Mouse (Mus musculus) adrenal gland, adult 18-20 months (tissue): ENCODE data around the gene Ifnar1. TPM values are rescaled to one million over a fixed set of nuclear protein-coding genes. Genes with fewer than 3 reads are reported as not detected.
"Not testable (repeated sequence)": the region's sequence is repeated elsewhere in the genome, so short reads cannot be mapped to it uniquely, and the experiment has no call there.

Experiments used
- DNase-seq, 2 experiments: peaks; one replicate each; pipeline ENCODE4 v3.0.0; 2021 to 2022; ENCODE audit warnings: low spot score in 2 of 2
- total RNA-seq, 2 experiments: library from RNA; stranded (reverse); gene quantifications; 1 replicate in 1 of 2; 2 replicates in 1 of 2; pipeline ENCODE4 v1.2.3; 2021

Ifnar1 gene
- total RNA-seq, 2 experiments from 2014 or later = 53.5 to 55.4 TPM

- no peak for DNase-seq
These were observed 11.7 kb downstream of the Ifnar1 start for GRCm38 (mm10) chr16:91496766-91497165.

GRCm38 (mm10) chr16:91498041-91498440, 13.0 kb downstream of the Ifnar1 start:
- DNase-seq = no peak

DNA sequence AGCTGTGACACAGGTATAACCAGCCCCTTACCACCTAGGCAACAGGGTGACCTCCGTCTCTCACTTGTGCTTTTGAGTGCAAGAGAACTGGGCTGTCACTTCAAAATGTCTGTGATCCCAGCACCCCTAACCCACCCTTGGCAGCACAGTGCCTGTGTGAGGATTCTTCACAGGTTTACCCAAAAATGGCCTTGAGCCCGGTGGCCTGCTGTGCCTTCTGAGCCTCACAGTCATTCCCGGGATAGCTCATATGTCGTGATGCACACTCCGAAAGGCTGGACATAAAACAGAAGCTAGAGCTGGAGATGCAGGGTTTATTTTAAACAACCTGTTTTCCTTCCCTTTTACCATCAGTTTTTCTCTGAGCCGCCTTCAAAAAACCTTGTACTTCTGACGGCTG, 19.7 kb downstream of the Ifnar1 start:
- no peak for DNase-seq

DNA sequence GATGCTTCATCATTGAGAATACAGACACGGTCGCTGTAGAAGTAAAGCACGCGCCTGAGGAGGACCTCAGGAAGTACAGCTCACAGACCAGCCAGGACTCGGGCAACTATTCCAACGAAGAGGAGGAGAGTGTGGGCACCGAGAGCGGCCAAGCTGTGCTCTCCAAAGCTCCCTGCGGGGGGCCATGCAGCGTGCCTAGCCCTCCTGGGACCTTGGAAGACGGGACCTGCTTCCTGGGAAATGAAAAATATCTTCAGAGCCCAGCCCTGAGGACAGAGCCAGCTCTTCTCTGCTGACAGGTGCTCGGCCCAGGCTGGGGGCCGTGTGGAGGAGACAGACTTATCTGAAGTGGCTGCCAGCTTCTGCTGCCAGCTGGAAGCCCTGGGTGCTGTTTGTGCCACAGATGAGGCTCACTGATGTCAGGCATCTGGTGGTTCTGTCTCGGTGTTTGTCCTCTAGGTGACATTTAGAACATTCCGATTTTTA, 20.1 kb downstream of the Ifnar1 start:
- no peak for DNase-seq

DNA sequence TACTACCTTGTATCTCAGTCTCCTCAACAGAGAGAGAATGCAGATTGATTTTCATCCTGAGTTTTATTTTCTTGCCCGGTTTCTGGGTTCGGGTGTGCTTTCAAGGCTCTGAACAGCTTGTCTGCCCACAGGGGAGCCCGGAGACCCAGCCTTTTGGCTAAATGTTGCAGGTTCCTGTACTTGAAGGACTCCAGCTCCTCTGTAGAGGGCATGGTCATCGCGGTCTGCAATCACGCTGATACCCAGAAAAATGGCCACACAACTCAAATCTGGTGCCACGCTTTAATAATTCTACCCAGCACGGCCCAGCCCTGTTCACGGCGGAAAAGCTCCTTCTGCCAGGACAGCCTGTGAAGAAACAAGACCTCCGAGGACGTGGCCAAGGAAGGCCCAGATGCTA, 21.4 kb downstream of the Ifnar1 start:
- no peak for DNase-seq

GRCm38 (mm10) chr16:91512161-91512787, 27.2 kb downstream of the Ifnar1 start:
- peak; percentile 80 to 83 for DNase-seq

DNA sequence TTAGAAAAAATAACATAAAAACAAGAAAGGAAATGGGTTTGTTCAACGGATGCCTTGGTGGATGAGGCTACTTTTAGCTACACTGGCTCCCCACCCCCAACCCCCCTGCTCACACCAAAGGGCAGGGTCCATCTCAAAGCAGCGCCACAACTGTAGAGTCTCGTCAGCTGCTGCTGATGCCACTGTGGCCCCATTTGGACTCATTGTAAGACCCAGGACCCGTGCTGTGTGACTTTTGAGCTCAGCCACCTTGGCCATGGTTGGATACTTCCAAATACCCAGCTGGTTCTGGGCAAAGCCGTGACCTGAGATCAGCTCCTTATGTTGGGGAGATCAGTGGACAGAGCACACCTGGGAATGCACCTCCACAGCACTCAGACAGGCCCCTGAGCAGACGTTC, 28.1 kb downstream of the Ifnar1 start:
- DNase-seq = no peak

DNA sequence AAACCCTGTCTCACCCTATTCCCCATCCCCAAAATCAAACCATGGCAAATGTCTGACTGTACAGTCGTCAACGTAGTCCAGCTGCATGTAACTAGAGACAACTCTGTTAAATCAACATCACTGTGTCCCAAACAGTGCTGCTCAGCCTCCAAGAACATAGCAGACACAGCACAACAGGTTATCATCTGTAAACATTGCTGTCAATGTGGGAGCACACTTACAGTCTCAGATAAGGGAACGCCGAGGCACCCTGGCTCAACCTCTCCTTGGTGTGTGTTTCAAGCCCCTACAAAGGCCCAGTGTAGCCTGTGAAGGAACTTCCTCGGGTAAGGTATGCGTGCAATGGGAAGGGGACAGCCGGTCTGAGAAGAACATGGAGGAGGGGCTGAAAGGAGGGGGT, 32.0 kb downstream of the Ifnar1 start:
- no peak for DNase-seq

DNA sequence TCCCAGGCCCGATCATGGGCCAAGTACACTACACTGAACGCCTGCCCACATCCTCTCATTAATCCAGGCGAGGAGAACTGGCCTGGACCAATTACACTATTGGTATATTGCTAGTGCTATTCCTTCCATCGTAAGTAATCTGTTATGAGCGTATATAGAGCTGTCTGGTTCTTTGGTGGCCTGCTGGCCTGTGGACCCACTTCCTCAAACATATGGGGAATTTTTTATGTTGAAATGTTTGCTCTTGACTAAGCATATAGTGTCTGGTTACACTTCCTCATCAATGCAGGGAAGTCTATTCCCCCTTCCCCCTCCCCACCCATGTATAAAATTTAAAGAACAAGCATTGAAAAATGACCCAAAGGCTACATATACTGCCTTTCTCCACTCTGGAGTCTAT, 37.0 kb downstream of the Ifnar1 start:
- DNase-seq = no peak

DNA sequence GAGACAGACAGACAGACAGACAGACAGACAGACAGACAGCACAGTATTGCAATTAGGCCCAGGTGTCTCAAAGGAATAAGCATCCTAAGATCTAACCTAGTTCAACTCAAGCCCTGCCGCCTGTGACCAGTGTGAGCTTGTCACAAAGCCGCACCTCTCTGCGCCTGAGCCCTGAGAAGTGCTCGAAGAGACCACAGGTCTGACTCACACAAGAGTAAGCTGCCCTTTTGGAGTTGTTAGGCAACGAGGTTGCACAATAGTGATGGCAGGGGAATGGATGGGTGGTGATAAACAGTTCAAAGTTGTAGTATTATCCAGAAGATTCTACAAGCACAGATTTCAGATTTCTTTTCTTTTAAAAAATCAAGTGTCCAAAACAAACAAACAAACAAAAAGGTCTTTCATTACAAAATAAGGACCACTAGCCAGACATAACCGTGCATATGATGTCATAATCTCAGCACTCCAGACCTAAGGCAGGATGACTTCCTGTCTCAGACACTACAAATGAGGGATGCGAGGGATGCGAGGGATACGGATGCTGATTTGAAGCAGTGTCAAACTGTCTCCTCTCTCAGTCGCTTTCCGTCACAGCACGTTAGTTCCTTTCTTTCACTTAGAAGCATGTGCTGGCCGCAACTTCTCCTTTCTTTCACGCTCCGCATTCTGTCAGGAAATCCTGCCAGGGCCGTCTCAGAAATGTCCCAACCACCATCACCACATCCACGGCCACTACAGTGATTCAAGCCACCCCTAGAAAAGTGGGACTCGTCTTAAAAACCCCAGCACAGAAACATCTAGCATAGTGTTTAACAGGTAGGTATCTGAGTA, 37.7 kb downstream of the Ifnar1 start:
- peak in 1 of 2 experiments; percentile 56 for DNase-seq

GRCm38 (mm10) chr16:91524206-91524605, 39.2 kb downstream of the Ifnar1 start:
- DNase-seq = no peak

DNA sequence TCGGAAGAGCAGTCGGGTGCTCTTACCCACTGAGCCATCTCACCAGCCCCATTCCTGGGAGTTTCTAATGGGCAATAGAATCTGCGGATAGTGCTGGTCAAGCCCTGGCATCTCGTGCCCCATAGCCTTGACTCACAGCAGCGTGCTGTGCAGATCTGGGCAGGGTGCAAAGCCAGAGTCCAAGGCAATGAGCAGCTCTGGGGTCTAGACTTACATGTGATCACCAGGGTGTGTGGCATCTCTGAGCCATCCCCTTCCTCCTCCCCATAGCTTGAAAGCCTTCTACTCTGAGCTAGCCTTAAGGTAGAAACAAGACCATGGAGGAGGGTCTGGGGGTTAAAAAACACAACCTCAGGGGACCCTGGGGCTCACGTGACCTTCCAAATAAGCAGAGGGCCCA, 41.2 kb downstream of the Ifnar1 start:
- DNase-seq = no peak

DNA sequence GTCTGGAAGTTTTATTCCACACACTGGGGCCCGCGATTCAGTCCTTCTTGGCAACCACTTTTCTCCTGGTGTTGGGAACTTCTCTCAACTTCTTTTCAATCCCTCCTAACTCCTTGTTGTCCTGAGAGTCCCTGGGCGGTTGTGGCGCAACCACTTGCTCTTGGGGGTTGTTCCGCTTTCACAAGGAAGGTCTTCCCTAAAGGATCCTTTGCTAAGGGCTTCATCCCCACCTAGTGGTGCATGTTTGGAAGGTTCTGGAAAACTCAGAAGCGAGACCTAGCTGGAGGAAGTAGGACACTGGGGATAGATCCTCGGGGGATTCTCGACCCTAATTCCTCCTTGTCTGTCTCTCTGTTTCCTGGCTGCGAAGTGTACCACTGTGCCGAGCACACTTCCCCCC, 42.0 kb downstream of the Ifnar1 start:
- DNase-seq = no peak

GRCm38 (mm10) chr16:91527500-91527899, 42.5 kb downstream of the Ifnar1 start:
- no peak for DNase-seq

DNA sequence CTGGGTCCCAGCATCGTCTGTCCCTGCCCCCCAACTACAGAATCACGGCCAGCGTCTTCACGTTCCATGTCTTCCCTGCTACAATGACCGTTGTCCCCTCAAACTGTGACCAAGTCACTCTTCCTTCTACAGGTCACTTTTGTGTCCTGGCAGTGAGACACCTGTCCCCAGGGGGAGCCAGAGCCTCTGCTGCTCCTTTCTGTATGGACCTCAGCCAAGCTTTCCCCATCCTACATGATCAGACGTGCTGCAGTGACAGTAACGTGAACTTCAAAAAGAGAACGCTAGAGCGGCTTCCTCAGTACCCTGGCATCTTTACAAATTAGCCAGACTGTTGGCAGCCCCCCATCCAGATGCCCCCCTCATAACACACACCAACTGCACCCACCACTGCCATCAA, 43.5 kb downstream of the Ifnar1 start:
- DNase-seq = no peak

GRCm38 (mm10) chr16:91530830-91531229, 45.8 kb downstream of the Ifnar1 start:
- not testable (repeated sequence) for DNase-seq

DNA sequence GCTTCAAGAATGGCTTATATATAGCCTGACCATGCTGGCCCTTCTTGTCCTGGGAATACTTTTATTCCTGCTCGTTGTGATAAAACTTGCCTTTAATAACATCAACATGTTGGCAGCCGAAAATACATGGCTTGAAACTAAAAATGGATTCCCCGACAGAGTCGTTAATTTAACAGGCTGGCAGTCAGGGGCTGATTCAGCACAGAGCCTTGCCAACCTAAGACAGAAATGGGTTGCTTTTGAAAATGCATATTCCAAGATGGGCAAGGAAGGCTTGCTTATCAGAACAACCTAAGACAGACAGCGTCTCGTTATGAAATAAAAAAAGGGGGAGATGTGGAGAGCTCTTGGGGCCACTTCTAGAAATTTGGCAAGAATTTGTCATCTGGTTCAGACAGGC, 46.8 kb downstream of the Ifnar1 start:
- DNase-seq = no peak

DNA sequence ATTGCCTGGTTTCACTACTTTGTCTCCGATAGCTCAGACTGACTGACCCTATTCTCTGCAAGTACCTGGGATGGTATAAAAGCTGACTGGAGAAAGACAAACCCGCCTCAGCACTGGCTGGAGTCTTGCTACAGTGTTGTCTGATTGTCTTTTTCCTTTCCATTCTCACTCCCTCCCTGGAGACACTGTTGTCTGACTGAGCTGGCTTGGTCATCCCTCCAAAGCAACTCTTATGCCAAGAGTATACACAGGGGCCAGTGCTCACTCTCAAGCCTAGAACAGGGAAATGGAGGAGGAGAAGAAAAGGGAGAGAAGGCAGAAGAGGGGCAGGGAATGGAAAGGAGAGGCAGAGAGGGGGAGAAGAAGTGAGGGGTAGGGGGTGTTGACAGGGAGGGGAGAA, 47.4 kb downstream of the Ifnar1 start:
- no peak for DNase-seq

DNA sequence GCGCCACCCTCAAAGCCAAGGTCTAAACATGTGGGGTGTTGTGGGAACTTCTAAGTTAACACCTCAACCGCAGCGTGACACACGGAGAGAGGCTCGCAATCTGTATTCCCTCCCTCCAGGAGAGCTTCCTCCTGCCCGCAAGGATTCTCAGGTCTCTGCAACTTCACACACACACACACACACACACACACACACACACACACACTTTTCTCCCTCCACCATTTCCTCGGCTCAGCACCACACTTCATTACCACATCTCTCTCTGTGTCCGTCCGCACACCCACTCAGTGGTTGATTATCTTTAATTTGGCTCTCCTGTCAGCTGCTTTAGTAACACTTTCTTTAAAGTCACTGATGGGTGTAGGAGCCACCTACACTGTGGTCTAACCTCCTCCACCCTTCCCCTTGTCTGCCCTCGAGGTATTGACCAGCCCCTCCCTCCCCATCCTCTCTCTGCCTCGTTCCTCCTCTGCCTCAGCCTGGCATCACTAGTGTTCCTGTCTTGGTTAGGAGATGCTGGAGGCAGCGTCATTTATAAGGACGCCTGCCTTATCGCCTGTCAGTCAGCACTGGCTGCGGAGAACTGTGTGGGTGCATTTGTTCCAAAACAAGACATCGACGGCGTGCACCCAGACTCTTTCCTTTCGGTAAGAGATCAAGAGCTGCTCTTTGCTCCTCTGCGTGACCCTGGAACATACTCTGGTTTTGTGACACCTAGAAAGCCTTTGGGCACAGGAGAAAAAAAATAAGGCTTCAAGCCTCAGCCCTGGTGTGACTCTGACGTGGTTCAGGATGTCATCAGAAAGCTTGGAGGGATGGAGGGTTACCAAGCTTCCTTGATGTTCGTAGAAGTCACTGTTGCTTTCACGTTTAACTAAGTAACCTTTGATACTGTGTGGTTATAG, 48.3 kb downstream of the Ifnar1 start:
- DNase-seq = no peak

- peak in 1 of 2 experiments; percentile 67 for DNase-seq
These were observed 49.4 kb downstream of the Ifnar1 start for GRCm38 (mm10) chr16:91534477-91534876.

GRCm38 (mm10) chr16:91534888-91535287, 49.9 kb downstream of the Ifnar1 start:
- no peak for DNase-seq
